Mouse (Mus musculus): Measurements from ENCODE around the gene 2310011J03Rik.

Gene 2310011J03Rik

GRCm38 (mm10) chr10:80341491-80342304 lies 21.4 kb upstream of the 2310011J03Rik start:
- no peak for DNase-seq (ENCODE audit: low spot score)

- no peak for DNase-seq (ENCODE audit: low spot score)
Observed at GRCm38 (mm10) chr10:80341026-80341425, 20.7 kb upstream of the 2310011J03Rik start.

- DNase-seq (ENCODE audit: low spot score), result peak; percentile 85
Observed at GRCm38 (mm10) chr10:80339941-80340750, 19.8 kb upstream of the 2310011J03Rik start.

GRCm38 (mm10) chr10:80336263-80336662 lies 15.9 kb upstream of the 2310011J03Rik start:
- no peak for DNase-seq (ENCODE audit: low spot score)

GRCm38 (mm10) chr10:80332525-80332989 lies 12.2 kb upstream of the 2310011J03Rik start:
- DNase-seq (ENCODE audit: low spot score), result no peak

GRCm38 (mm10) chr10:80331636-80332524 lies 11.5 kb upstream of the 2310011J03Rik start:
- DNase-seq (ENCODE audit: low spot score), result no peak

- no peak for DNase-seq (ENCODE audit: low spot score)
Observed at GRCm38 (mm10) chr10:80330888-80331287, 10.6 kb upstream of the 2310011J03Rik start.

- DNase-seq (ENCODE audit: low spot score), result no peak
Observed at GRCm38 (mm10) chr10:80330084-80330483, 9.7 kb upstream of the 2310011J03Rik start.

- peak; percentile 97 for DNase-seq (ENCODE audit: low spot score)
Observed at GRCm38 (mm10) chr10:80329273-80330081, 9.1 kb upstream of the 2310011J03Rik start, which contains the start of the genes Pcsk4 and Reep6. TSS of gene Pcsk4 (minus strand) at chr10:80329498. TSS of gene Reep6 (plus strand) at chr10:80329953.

GRCm38 (mm10) chr10:80325045-80325444 lies 4.7 kb upstream of the 2310011J03Rik start:
- no peak for DNase-seq (ENCODE audit: low spot score)

- DNase-seq (ENCODE audit: low spot score), result no peak
Observed at GRCm38 (mm10) chr10:80324120-80325037, 4.0 kb upstream of the 2310011J03Rik start.

GRCm38 (mm10) chr10:80323261-80324119 lies 3.2 kb upstream of the 2310011J03Rik start:
- DNase-seq (ENCODE audit: low spot score), result peak; percentile 73

GRCm38 (mm10) chr10:80322811-80323211 lies 2.5 kb upstream of the 2310011J03Rik start:
- no peak for DNase-seq (ENCODE audit: low spot score)

GRCm38 (mm10) chr10:80321670-80322581 lies 1.6 kb upstream of the 2310011J03Rik start:
- DNase-seq (ENCODE audit: low spot score), result no peak

- DNase-seq (ENCODE audit: low spot score), result no peak
Observed at GRCm38 (mm10) chr10:80321014-80321669, 805 bp upstream of the 2310011J03Rik start.

- no peak for DNase-seq (ENCODE audit: low spot score)
Observed at GRCm38 (mm10) chr10:80317011-80317410, 3.3 kb downstream of the 2310011J03Rik start.

GRCm38 (mm10) chr10:80316359-80316781 lies 4.0 kb downstream of the 2310011J03Rik start:
- peak; percentile 28 for DNase-seq (ENCODE audit: low spot score)

Data from lung, postnatal 25 days (tissue).